Mouse (Mus musculus) adipocyte (in vitro differentiated cells): ENCODE measurements at regions not wholly inside any gene's neighbourhood (a gene's known extent, or its start where the extent isn't known, plus 50 kb on each side); places are given as distances from the start of the nearest gene placed in this dataset.

Source experiments
- DNase-seq: peaks from one replicate; pipeline ENCODE4 v3.0.0-alpha.2; 2016; ENCODE audit warnings: low spot score

- no peak for DNase-seq
Observed at GRCm38 (mm10) chr6:50972268-50972667, 318.0 kb upstream of the Npvf start.

- DNase-seq, result no peak
Observed at GRCm38 (mm10) chr6:50973231-50973654, 319.0 kb upstream of the Npvf start.

GRCm38 (mm10) chr6:50973815-50974214 lies 319.6 kb upstream of the Npvf start:
- no peak for DNase-seq

- no peak for DNase-seq
Observed at GRCm38 (mm10) chr6:50974961-50975360, 320.7 kb upstream of the Npvf start.

GRCm38 (mm10) chr6:50976973-50977372 lies 322.7 kb upstream of the Npvf start:
- no peak for DNase-seq

- DNase-seq, result no peak
Observed at GRCm38 (mm10) chr6:50977381-50977780, 323.1 kb upstream of the Npvf start.

GRCm38 (mm10) chr6:50978016-50978415 lies 323.8 kb upstream of the Npvf start:
- no peak for DNase-seq

GRCm38 (mm10) chr6:50978571-50978970 lies 324.3 kb upstream of the Npvf start:
- no peak for DNase-seq

- no peak for DNase-seq
Observed at GRCm38 (mm10) chr6:50979764-50980163, 325.5 kb upstream of the Npvf start.

- no peak for DNase-seq
Observed at GRCm38 (mm10) chr6:50980311-50980710, 326.1 kb upstream of the Npvf start.

- DNase-seq, result no peak
Observed at GRCm38 (mm10) chr6:50981702-50982309, 327.6 kb upstream of the Npvf start.

- no peak for DNase-seq
Observed at GRCm38 (mm10) chr6:50982856-50983255, 328.6 kb upstream of the Npvf start.

- no peak for DNase-seq
Observed at GRCm38 (mm10) chr6:50983511-50984099, 329.4 kb upstream of the Npvf start.

- DNase-seq, result no peak
Observed at GRCm38 (mm10) chr6:50984157-50984905, 330.1 kb upstream of the Npvf start.

- no peak for DNase-seq
Observed at GRCm38 (mm10) chr6:50986270-50986924, 332.2 kb upstream of the Npvf start.

- DNase-seq, result no peak
Observed at GRCm38 (mm10) chr6:50988561-50988960, 334.3 kb upstream of the Npvf start.

GRCm38 (mm10) chr6:50991528-50992125 lies 337.4 kb upstream of the Npvf start:
- no peak for DNase-seq

GRCm38 (mm10) chr6:50993952-50994351 lies 339.7 kb upstream of the Npvf start:
- no peak for DNase-seq

GRCm38 (mm10) chr6:51002713-51003112 lies 348.5 kb upstream of the Npvf start:
- DNase-seq, result no peak

GRCm38 (mm10) chr6:51006074-51006591 lies 351.9 kb upstream of the Npvf start:
- DNase-seq, result no peak

GRCm38 (mm10) chr6:51009526-51010340 lies 355.5 kb upstream of the Npvf start:
- no peak for DNase-seq
